Mouse (Mus musculus): ENCODE data around the gene Plaur. TPM values are rescaled to one million over a fixed set of nuclear protein-coding genes. Genes with fewer than 3 reads are reported as not detected.

Gene Plaur
- total RNA-seq, 2 experiments from 2014 or later: 1.0 to 1.1 TPM

GRCm38 (mm10) chr7:24429413-24430112, 32.7 kb upstream of the Plaur start:
- peak overlapping the region; percentile 81 for H3K27ac ChIP-seq

GRCm38 (mm10) chr7:24430551-24431345, 31.5 kb upstream of the Plaur start:
- intact Hi-C loops (cut with DNase I): no loop called here
- Histone ChIP-seq H3K27ac (peak overlapping the region; percentile 16), H3K4me3 (no peak overlapping the region)
- no peak for DNase-seq (ENCODE audit: extremely low spot score in 1 of 2, low spot score in 2 of 2)
- no peak for TF ChIP-seq CTCF (IDR thresholded peaks at IDR 0.05)

More at GRCm38 (mm10) chr7:24429413-24430112, 32.7 kb upstream of the Plaur start:
- peak; percentile 65 to 80 for DNase-seq (ENCODE audit: extremely low spot score in 1 of 2, low spot score in 2 of 2)
- intact Hi-C loops (cut with DNase I): no loop called here
- H3K4me3 ChIP-seq: no peak overlapping the region
- no peak for TF ChIP-seq CTCF (IDR thresholded peaks at IDR 0.05)

- no peak for TF ChIP-seq CTCF (IDR thresholded peaks at IDR 0.05)
- no peak overlapping the region for H3K27ac ChIP-seq
Observed at GRCm38 (mm10) chr7:24431713-24432112, 30.6 kb upstream of the Plaur start.

GRCm38 (mm10) chr7:24435305-24435704, 27.0 kb upstream of the Plaur start:
- no peak for DNase-seq (ENCODE audit: extremely low spot score in 1 of 2, low spot score in 2 of 2)
- intact Hi-C loops (cut with DNase I): no loop called here
- no peak for TF ChIP-seq CTCF (IDR thresholded peaks at IDR 0.05)
- Histone ChIP-seq H3K4me3 (no peak overlapping the region), H3K27ac (no peak overlapping the region)

More at GRCm38 (mm10) chr7:24431713-24432112, 30.6 kb upstream of the Plaur start:
- H3K4me3 ChIP-seq: no peak overlapping the region
- intact Hi-C loops (cut with DNase I): no loop called here
- no peak for DNase-seq (ENCODE audit: extremely low spot score in 1 of 2, low spot score in 2 of 2)

GRCm38 (mm10) chr7:24437981-24438380, 24.3 kb upstream of the Plaur start:
- H3K27ac ChIP-seq: peak overlapping the region; percentile 73
- H3K4me3 ChIP-seq: no peak overlapping the region
- no peak for TF ChIP-seq CTCF (IDR thresholded peaks at IDR 0.05)
- intact Hi-C loops (cut with DNase I): no loop called here
- DNase-seq (ENCODE audit: extremely low spot score in 1 of 2, low spot score in 2 of 2): peak in 1 of 2 experiments; percentile 60

- no peak for DNase-seq (ENCODE audit: extremely low spot score in 1 of 2, low spot score in 2 of 2)
- Histone ChIP-seq H3K27ac (peak overlapping the region; percentile 50; the same call in 1 of the 2 replicates), H3K4me3 (no peak overlapping the region)
- TF ChIP-seq CTCF (IDR thresholded peaks at IDR 0.05): no peak
- intact Hi-C loops (cut with DNase I): no loop called here
Observed at GRCm38 (mm10) chr7:24439191-24439590, 23.1 kb upstream of the Plaur start.

GRCm38 (mm10) chr7:24439891-24440290, 22.4 kb upstream of the Plaur start:
- intact Hi-C loops (cut with DNase I): no loop called here

GRCm38 (mm10) chr7:24441785-24442184, 20.5 kb upstream of the Plaur start:
- Histone ChIP-seq H3K27ac (no peak overlapping the region), H3K4me3 (no peak overlapping the region)
- TF ChIP-seq CTCF (IDR thresholded peaks at IDR 0.05): peak; percentile 91
- intact Hi-C loops (cut with DNase I): no loop called here
- peak; percentile 55 to 57 for DNase-seq (ENCODE audit: extremely low spot score in 1 of 2, low spot score in 2 of 2)

More at GRCm38 (mm10) chr7:24439891-24440290, 22.4 kb upstream of the Plaur start:
- no peak for DNase-seq (ENCODE audit: extremely low spot score in 1 of 2, low spot score in 2 of 2)
- no peak overlapping the region for H3K4me3 ChIP-seq
- H3K27ac ChIP-seq: peak overlapping the region; percentile 44; the same call in 1 of the 2 replicates
- no peak for TF ChIP-seq CTCF (IDR thresholded peaks at IDR 0.05)

- DNase-seq (ENCODE audit: extremely low spot score in 1 of 2, low spot score in 2 of 2): no peak
- H3K27ac ChIP-seq: no peak overlapping the region
- TF ChIP-seq CTCF (IDR thresholded peaks at IDR 0.05): no peak
- intact Hi-C loops (cut with DNase I): no loop called here
- no peak overlapping the region for H3K4me3 ChIP-seq
Observed at GRCm38 (mm10) chr7:24442313-24442712, 20.0 kb upstream of the Plaur start.

- Histone ChIP-seq H3K4me3 (no peak overlapping the region), H3K27ac (peak overlapping the region; percentile 66)
- no peak for DNase-seq (ENCODE audit: extremely low spot score in 1 of 2, low spot score in 2 of 2)
- intact Hi-C loops (cut with DNase I): no loop called here
- TF ChIP-seq CTCF (IDR thresholded peaks at IDR 0.05): no peak
Observed at GRCm38 (mm10) chr7:24445266-24445926, 16.9 kb upstream of the Plaur start.

GRCm38 (mm10) chr7:24446697-24447340, 15.5 kb upstream of the Plaur start:
- Histone ChIP-seq H3K4me3 (no peak overlapping the region), H3K27ac (peak overlapping the region; percentile 66; the same call in 1 of the 2 replicates)
- TF ChIP-seq CTCF (IDR thresholded peaks at IDR 0.05): peak; percentile 30
- DNase-seq (ENCODE audit: extremely low spot score in 1 of 2, low spot score in 2 of 2): peak in 1 of 2 experiments; percentile 45
- intact Hi-C loops (cut with DNase I): loop anchor here (2.0 kb wide), 1 partner anchor 34 kb away; no protein-coding TSS in a partner anchor
